Mouse (Mus musculus): ENCODE results near the gene Lrrc32. TPM values are rescaled to one million over a fixed set of nuclear protein-coding genes. Genes with fewer than 3 reads are reported as not detected.

Gene Lrrc32
- total RNA-seq, 1 experiment, result 0.62 TPM

GRCm38 (mm10) chr7:98495591-98495990, 6.5 kb downstream of the Lrrc32 start:
- H3K9ac ChIP-seq (ENCODE audit: insufficient read depth, low read depth, low read length, poor library complexity, severe bottlenecking), result no peak overlapping the region
- H3K27ac ChIP-seq (ENCODE audit: insufficient read depth, low read depth, low read length, poor library complexity, severe bottlenecking), result no peak overlapping the region
- H3K4me1 ChIP-seq (ENCODE audit: control insufficient read depth in 2 of 2, insufficient read depth in 2 of 2, low read length in 2 of 2, poor library complexity in 1 of 2), result peaks cover 0 to 2% of the 10 kb centered on the region in 2 experiments; a peak in 1 of 4 replicates
- no peak overlapping the region for H3K4me3 ChIP-seq (ENCODE audit: insufficient read depth in 1 of 2, low read depth in 1 of 2, low read length in 2 of 2, poor library complexity in 1 of 2, severe bottlenecking in 1 of 2)
- in situ Hi-C loops (cut with MboI; ENCODE audit: low sequenced_read_pairs in 2 of 2, unreplicated experiment in 2 of 2), result loop anchor here in 1 of 2 experiments (25.0 kb wide), 1 partner anchor 192 kb away; no protein-coding TSS in a partner anchor
- no peaks in the 10 kb centered on the region for H3K36me3 ChIP-seq (ENCODE audit: control insufficient read depth, insufficient read depth, low read length, poor library complexity, severe bottlenecking)
- DNase-seq (ENCODE audit: low read depth, low spot score), result no peak
- no peaks in the 10 kb centered on the region for H3K9me3 ChIP-seq (ENCODE audit: control insufficient read depth, insufficient read depth, low read depth, low read length)
- TF ChIP-seq CHD2 (IDR thresholded peaks at IDR 0.05; ENCODE audit: low read depth, low read length) (no peak), MAFK (IDR thresholded peaks at IDR 0.05; ENCODE audit: insufficient read depth, low read depth, low read length) (no peak), ZC3H11A (IDR thresholded peaks at IDR 0.05; ENCODE audit: borderline replicate concordance, low read depth, low read length) (no peak), HCFC1 (IDR thresholded peaks at IDR 0.05; ENCODE audit: borderline replicate concordance, insufficient read depth, low read length) (no peak), ZNF384 (IDR thresholded peaks at IDR 0.05; ENCODE audit: low read depth, low read length) (no peak)

GRCm38 (mm10) chr7:98497451-98497850, 8.4 kb downstream of the Lrrc32 start:
- H3K4me1 ChIP-seq (ENCODE audit: control insufficient read depth in 2 of 2, insufficient read depth in 2 of 2, low read length in 2 of 2, poor library complexity in 1 of 2), result peaks cover 0 to 2% of the 10 kb centered on the region in 2 experiments; a peak in 1 of 4 replicates

GRCm38 (mm10) chr7:98498101-98498500, 9.0 kb downstream of the Lrrc32 start:
- Histone ChIP-seq H3K9ac (ENCODE audit: insufficient read depth, low read depth, low read length, poor library complexity, severe bottlenecking) (no peak overlapping the region), H3K36me3 (ENCODE audit: control insufficient read depth, insufficient read depth, low read length, poor library complexity, severe bottlenecking) (no peaks in the 10 kb centered on the region), H3K9me3 (ENCODE audit: control insufficient read depth, insufficient read depth, low read depth, low read length) (no peaks in the 10 kb centered on the region), H3K27ac (ENCODE audit: insufficient read depth, low read depth, low read length, poor library complexity, severe bottlenecking) (no peak overlapping the region), H3K4me1 (ENCODE audit: control insufficient read depth in 2 of 2, insufficient read depth in 2 of 2, low read length in 2 of 2, poor library complexity in 1 of 2) (peaks cover 0 to 2% of the 10 kb centered on the region in 2 experiments; a peak in 1 of 4 replicates), H3K4me3 (ENCODE audit: insufficient read depth in 1 of 2, low read depth in 1 of 2, low read length in 2 of 2, poor library complexity in 1 of 2, severe bottlenecking in 1 of 2) (no peak overlapping the region)
- in situ Hi-C loops (cut with MboI; ENCODE audit: low sequenced_read_pairs in 2 of 2, unreplicated experiment in 2 of 2), result loop anchor here in 1 of 2 experiments (25.0 kb wide), 1 partner anchor 189 kb away; no protein-coding TSS in a partner anchor
- no peak for DNase-seq (ENCODE audit: low read depth, low spot score)
- TF ChIP-seq HCFC1 (IDR thresholded peaks at IDR 0.05; ENCODE audit: borderline replicate concordance, insufficient read depth, low read length), result no peak
- no peak for TF ChIP-seq CHD2 (IDR thresholded peaks at IDR 0.05; ENCODE audit: low read depth, low read length)

More at GRCm38 (mm10) chr7:98497451-98497850, 8.4 kb downstream of the Lrrc32 start:
- no peaks in the 10 kb centered on the region for H3K36me3 ChIP-seq (ENCODE audit: control insufficient read depth, insufficient read depth, low read length, poor library complexity, severe bottlenecking)
- H3K4me3 ChIP-seq (ENCODE audit: insufficient read depth in 1 of 2, low read depth in 1 of 2, low read length in 2 of 2, poor library complexity in 1 of 2, severe bottlenecking in 1 of 2), result no peak overlapping the region
- in situ Hi-C loops (cut with MboI; ENCODE audit: low sequenced_read_pairs in 2 of 2, unreplicated experiment in 2 of 2), result loop anchor here in 1 of 2 experiments (25.0 kb wide), 1 partner anchor 190 kb away; no protein-coding TSS in a partner anchor
- no peak overlapping the region for H3K27ac ChIP-seq (ENCODE audit: insufficient read depth, low read depth, low read length, poor library complexity, severe bottlenecking)
- TF ChIP-seq ZNF384 (IDR thresholded peaks at IDR 0.05; ENCODE audit: low read depth, low read length), result no peak
- no peak for TF ChIP-seq HCFC1 (IDR thresholded peaks at IDR 0.05; ENCODE audit: borderline replicate concordance, insufficient read depth, low read length)
- no peak for TF ChIP-seq MAFK (IDR thresholded peaks at IDR 0.05; ENCODE audit: insufficient read depth, low read depth, low read length)
- TF ChIP-seq CHD2 (IDR thresholded peaks at IDR 0.05; ENCODE audit: low read depth, low read length), result no peak
- no peak for TF ChIP-seq ZC3H11A (IDR thresholded peaks at IDR 0.05; ENCODE audit: borderline replicate concordance, low read depth, low read length)
- no peaks in the 10 kb centered on the region for H3K9me3 ChIP-seq (ENCODE audit: control insufficient read depth, insufficient read depth, low read depth, low read length)
- no peak for DNase-seq (ENCODE audit: low read depth, low spot score)
- no peak overlapping the region for H3K9ac ChIP-seq (ENCODE audit: insufficient read depth, low read depth, low read length, poor library complexity, severe bottlenecking)

- Histone ChIP-seq H3K27ac (ENCODE audit: insufficient read depth, low read depth, low read length, poor library complexity, severe bottlenecking) (no peak overlapping the region), H3K4me1 (ENCODE audit: control insufficient read depth in 2 of 2, insufficient read depth in 2 of 2, low read length in 2 of 2, poor library complexity in 1 of 2) (no peaks in the 10 kb centered on the region; a peak in 1 of 4 replicates), H3K36me3 (ENCODE audit: control insufficient read depth, insufficient read depth, low read length, poor library complexity, severe bottlenecking) (no peaks in the 10 kb centered on the region), H3K9me3 (ENCODE audit: control insufficient read depth, insufficient read depth, low read depth, low read length) (no peaks in the 10 kb centered on the region), H3K4me3 (ENCODE audit: insufficient read depth in 1 of 2, low read depth in 1 of 2, low read length in 2 of 2, poor library complexity in 1 of 2, severe bottlenecking in 1 of 2) (0 out of 4 replicates have a peak overlapping the region, but pooled peaks of 1 of the 2 experiments have one; percentile 26), H3K9ac (ENCODE audit: insufficient read depth, low read depth, low read length, poor library complexity, severe bottlenecking) (no peak overlapping the region)
- TF ChIP-seq ZNF384 (IDR thresholded peaks at IDR 0.05; ENCODE audit: low read depth, low read length) (no peak), HCFC1 (IDR thresholded peaks at IDR 0.05; ENCODE audit: borderline replicate concordance, insufficient read depth, low read length) (no peak), MAFK (IDR thresholded peaks at IDR 0.05; ENCODE audit: insufficient read depth, low read depth, low read length) (no peak), CHD2 (IDR thresholded peaks at IDR 0.05; ENCODE audit: low read depth, low read length) (no peak), ZC3H11A (IDR thresholded peaks at IDR 0.05; ENCODE audit: borderline replicate concordance, low read depth, low read length) (no peak)
- in situ Hi-C loops (cut with MboI; ENCODE audit: low sequenced_read_pairs in 2 of 2, unreplicated experiment in 2 of 2), result loop anchor here in 1 of 2 experiments (25.0 kb wide), 1 partner anchor 188 kb away; no protein-coding TSS in a partner anchor
- DNase-seq (ENCODE audit: low read depth, low spot score), result no peak
Measured at GRCm38 (mm10) chr7:98498656-98499560, 9.8 kb downstream of the Lrrc32 start.
